Mouse (Mus musculus) myocyte (in vitro differentiated cells): ENCODE data around the gene Rtbdn.

ENCODE experiments used
- E2F4 ChIP-seq: IDR thresholded peaks from one replicate; pipeline ENCODE4 v1.6.1; 2011; ENCODE audit warnings: mild to moderate bottlenecking, control low read depth, moderate library complexity; ENCODE audit not compliant: insufficient read depth
- MAX ChIP-seq: IDR thresholded peaks from one replicate; pipeline ENCODE4 v1.6.1; 2011; ENCODE audit warnings: low read depth, mild to moderate bottlenecking, control low read depth
- MYOD1 ChIP-seq, 3 experiments: IDR thresholded peaks; one replicate each; pipeline ENCODE4 v1.6.1; 2011; ENCODE audit warnings: control low read depth in 2 of 3, low read depth in 2 of 3, mild to moderate bottlenecking in 2 of 3, moderate library complexity in 1 of 3; ENCODE audit not compliant: insufficient read length in 2 of 3, control insufficient read depth in 1 of 3
- MYOG ChIP-seq, 3 experiments: IDR thresholded peaks; one replicate each; pipeline ENCODE4 v1.6.1; 2011; ENCODE audit warnings: control low read depth in 2 of 3, low read depth in 2 of 3, mild to moderate bottlenecking in 2 of 3; ENCODE audit not compliant: insufficient read length in 2 of 3, control insufficient read depth in 1 of 3, insufficient read depth in 1 of 3
- POLR2A ChIP-seq: IDR thresholded peaks from one replicate; pipeline ENCODE4 v1.6.1; 2011; ENCODE audit warnings: low read depth, mild to moderate bottlenecking, control low read depth, moderate library complexity; ENCODE audit not compliant: insufficient read length
- SRF ChIP-seq: IDR thresholded peaks from one replicate; pipeline ENCODE4 v1.6.1; 2011; ENCODE audit warnings: low read depth; ENCODE audit not compliant: control insufficient read depth, insufficient read length

DNA sequence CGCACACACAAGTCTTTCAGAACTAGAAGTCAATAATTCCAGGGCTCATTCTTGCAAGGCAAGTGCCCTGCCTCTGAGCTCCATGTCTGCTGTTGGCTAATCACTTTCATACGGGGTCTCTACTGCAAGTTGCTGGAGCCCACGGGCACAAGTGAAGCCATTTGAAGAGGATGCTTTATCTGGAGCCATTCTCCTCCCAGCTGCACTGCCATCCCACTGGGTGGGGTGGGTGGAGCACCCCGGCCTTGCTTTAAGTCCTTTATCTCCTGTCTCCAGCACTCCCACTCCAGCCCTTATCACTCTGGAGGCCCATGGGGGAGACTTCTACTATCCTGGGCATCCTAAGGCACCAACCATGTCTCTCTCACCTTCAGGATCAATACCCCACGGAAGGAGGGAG, 24.1 kb downstream of the Rtbdn start:
- TF ChIP-seq MAX: no peak
- no peak for TF ChIP-seq POLR2A
- TF ChIP-seq MYOD1 (IDR thresholded peaks at IDR 0.05; ENCODE audit: control insufficient read depth in 1 of 3, insufficient read length in 2 of 3, low read depth in 2 of 3): no peak
- no peak for TF ChIP-seq E2F4
- TF ChIP-seq MYOG (IDR thresholded peaks at IDR 0.05; ENCODE audit: control insufficient read depth in 1 of 3, insufficient read depth in 1 of 3, insufficient read length in 2 of 3, low read depth in 2 of 3): no peak
- TF ChIP-seq SRF: no peak
